Mouse (Mus musculus): ENCODE measurements around the gene Pou3f3.

The Pou3f3 gene

DNA sequence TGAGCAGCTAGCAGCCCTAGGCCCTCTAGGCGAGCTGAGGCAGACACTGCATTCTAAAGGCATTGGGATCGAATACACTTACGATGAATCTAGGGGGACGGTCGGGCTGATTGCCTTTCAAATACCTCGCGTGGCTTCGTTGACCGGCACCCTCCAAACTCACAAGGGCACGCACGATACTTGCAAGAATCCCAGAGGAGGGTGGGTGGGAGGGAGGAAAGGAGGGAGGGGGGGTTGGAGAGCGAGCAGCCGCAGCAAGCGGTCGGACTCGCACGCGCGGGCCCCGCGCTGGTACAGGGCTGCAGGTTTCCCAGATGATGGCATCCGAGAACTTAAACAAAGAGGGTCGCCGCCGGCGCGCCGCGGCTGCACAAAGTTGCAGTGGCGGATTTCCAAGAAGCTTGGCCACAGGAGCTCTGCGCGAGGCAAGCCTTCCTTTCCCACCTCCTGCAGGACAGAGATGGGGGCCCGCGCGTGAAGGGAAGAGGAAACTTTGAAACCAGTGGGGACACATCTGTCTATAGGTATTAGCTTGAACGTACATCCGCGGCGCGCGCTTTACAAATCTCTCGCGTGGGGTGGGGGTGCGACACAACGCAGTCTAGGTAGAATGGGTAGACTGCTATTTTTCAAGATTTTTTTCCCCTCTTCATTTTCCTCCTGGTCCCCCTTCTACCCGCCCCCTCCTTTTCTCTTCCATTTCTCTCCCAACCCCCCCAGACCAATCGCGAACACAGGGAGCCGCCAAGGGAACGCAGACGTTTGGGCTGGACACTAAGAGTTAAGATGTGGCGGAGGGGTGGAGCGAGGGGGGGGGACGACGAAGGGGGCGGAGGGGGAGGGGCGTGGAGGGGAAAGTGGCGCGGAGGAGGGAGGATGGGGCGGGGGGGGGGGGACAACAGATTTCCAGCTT lies 647 bp upstream of the Pou3f3 start:
- peak; percentile 78 for DNase-seq (ENCODE audit: low read depth, low spot score)

DNA sequence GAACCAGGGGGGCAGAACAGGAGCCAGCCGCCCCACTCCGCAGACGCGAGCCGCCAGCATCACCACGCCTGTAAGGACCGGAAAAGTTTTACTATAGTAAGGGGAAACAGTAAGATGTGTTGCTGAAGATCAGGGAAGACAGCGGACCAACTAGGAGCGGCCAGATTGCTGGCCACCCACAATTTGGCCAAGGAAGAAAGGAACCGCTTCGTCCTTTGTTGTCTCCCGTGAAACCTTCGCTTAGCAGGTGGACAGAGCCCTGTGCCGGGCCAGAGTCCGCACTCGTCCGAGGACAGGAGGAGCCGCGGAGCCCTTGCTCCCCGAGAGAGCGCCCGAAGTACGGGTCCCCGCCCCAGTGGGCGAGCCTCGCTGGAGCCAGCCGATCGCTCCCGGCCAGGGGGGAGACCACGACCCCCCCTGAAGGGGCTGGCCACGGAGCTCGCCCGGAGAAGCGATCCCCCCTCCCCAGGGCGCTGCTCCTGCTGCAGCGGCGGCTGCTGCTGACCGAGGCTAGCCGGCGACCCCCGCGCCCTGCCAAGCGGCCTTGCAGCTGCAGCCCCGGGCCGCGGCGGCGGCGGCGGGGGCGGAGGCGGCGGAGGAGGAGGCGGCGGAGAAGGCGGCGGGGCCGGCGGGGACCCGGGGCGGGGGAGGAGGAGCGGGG lies 933 bp downstream of the Pou3f3 start:
- DNase-seq (ENCODE audit: low read depth, low spot score) = peak; percentile 57

DNA sequence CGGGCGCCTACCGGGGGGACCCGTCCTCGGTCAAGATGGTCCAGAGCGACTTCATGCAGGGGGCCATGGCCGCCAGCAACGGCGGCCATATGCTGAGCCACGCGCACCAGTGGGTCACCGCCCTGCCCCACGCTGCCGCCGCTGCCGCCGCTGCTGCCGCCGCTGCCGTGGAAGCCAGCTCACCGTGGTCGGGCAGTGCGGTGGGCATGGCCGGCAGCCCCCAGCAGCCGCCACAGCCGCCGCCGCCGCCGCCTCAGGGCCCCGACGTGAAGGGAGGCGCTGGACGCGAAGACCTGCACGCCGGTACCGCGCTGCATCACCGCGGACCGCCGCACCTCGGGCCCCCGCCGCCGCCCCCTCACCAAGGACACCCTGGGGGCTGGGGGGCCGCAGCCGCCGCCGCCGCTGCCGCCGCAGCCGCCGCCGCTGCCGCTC lies 1.8 kb downstream of the Pou3f3 start:
- peak; percentile 9 for DNase-seq (ENCODE audit: low read depth, low spot score)

DNA sequence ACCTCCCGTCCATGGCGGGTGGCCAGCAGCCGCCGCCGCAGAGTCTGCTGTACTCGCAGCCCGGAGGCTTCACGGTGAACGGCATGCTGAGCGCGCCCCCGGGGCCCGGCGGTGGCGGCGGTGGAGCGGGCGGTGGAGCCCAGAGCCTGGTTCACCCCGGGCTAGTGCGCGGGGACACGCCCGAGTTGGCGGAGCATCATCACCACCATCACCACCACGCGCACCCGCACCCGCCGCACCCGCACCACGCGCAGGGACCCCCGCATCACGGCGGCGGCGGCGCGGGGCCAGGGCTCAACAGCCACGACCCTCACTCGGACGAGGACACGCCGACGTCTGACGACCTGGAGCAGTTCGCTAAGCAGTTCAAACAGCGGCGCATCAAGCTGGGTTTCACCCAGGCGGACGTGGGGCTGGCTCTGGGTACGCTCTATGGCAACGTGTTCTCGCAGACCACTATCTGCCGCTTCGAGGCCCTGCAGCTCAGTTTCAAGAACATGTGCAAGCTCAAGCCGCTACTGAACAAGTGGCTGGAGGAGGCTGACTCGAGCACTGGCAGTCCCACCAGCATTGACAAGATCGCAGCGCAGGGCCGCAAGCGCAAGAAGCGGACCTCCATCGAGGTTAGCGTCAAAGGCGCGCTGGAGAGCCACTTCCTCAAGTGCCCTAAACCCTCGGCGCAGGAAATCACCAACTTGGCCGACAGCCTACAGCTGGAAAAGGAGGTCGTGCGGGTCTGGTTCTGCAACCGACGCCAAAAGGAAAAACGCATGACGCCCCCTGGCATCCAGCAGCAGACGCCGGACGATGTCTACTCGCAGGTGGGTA lies 2.4 kb downstream of the Pou3f3 start:
- peak; percentile 78 for DNase-seq (ENCODE audit: low read depth, low spot score)

DNA sequence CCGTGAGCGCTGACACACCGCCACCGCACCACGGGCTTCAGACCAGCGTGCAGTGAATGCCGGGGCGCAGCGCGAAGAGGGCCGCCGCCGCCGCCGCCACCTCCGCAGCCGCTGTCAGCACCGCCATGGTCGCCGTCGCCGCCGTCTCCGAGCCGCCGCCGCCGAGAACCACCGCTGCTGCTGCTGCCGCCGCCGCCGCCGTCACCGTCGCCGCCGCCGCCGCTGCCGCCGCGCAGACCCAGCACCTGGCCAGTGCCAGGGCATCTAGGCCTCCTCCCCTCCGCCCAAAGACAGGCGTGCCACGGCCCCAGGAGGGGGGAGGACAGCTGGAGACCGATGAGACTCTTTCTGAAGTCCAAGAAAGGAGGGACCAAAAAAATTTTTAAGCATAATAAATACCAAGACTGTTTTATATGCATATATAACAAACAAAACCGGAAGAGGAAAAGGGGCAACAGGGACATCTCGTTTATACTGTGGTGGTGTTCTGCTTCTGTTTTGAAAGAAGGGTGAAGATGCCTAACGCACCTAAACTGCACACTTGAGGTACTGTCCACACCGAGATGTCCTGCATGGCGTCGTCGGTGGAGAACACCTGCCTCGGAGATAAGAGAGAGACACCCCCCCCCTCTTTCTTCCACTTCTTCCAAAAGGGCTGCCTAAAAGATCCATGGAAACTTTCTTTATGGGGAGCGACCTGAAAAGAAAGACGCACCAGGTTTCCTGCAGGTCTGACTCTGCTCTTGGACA lies 3.2 kb downstream of the Pou3f3 start:
- DNase-seq (ENCODE audit: low read depth, low spot score) = peak; percentile 10

DNA sequence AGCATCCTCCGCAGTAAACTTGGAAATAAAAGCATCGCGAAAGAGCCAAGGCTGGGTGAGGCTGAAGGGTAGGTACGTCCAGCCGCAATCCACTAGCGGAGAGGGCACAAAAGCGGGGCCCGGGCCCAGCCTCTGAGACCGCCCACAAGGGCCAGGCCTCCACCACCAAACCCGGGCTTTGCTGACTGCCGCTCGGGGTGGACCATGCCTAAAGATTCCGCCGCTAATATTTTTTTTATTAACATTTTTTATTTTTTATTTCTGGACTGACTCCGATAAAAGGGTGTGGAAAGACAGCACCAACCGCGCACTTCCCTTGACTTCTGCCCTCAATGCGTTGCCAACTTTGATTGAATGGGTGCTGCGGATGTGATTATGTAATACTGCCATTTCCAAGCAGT lies 3.9 kb downstream of the Pou3f3 start:
- peak; percentile 11 for DNase-seq (ENCODE audit: low read depth, low spot score)

DNA sequence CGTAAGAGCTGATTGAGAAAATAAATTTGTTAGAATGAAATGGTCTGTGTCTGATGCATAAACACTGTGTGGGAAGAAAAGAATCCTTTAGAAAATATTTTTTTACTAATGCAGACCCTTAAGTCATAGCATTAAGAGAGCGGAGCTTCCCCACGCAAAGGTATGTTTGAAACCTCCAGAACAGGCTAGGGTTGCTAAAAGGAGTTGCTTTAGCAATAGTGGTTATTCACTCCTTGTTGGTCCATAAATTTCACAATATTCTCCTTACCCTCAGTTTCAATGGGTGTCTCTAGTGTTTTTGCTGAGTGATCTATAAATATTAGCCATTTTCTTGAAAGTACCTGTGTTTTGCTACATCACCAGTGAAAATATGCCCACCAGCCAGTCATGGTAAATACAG lies 4.6 kb downstream of the Pou3f3 start:
- DNase-seq (ENCODE audit: low read depth, low spot score) = no peak

DNA sequence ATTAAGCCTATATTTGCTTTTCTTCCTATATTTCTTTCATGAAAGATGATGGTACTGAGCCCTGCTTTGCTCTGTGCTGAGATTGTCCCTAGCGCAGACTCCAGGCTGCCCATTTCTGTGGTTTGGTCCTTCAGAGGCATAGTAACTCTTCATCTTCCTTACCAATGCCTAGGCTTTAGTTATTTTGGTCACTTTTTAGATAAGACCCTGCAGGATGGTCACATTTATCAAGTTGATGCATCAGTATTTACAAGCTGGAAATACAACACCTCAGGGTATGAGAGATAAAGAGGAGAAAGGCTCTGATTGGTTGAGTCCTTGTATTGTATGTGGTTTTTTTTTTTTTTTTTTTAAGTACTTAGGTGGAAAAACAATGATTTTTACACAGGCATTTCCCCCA lies 5.2 kb downstream of the Pou3f3 start:
- no peak for DNase-seq (ENCODE audit: low read depth, low spot score)

DNA sequence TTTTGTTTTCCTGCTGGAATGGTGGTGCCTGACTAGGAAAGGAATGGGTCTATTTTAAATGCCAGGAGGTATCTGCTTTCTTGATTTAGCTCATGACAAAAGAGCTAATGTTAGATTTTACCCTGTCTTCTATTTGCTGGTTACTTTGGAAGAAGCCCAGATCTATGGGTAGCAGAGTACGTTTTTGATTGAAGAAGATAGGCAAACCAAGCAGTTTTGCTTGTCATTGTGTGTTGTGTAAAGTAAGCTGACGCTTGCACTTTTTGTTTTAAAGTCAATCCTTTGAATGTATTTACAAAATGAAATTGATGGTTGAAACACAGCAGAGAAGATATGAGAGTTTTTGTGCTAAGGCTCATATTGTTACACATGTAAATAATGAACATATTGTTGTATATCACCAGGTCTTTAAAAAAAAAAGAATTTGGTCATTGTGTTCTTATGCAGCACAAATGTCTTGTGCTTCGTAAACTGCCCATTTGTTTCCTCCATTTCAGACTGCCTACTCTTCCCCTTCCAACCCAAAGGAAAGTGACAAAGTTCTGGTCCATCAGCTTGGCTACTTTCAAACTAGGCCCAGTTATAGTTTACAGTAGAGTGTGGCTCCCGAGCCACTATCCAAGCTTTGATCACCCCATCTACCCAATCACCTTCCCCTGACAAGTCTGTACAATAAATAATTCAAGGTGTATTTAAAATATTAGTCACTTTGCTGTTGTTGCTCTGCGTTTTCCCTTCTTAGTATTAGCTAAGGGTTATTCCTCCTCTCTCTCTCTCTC lies 6.5 kb downstream of the Pou3f3 start:
- no peak for DNase-seq (ENCODE audit: low read depth, low spot score)

DNA sequence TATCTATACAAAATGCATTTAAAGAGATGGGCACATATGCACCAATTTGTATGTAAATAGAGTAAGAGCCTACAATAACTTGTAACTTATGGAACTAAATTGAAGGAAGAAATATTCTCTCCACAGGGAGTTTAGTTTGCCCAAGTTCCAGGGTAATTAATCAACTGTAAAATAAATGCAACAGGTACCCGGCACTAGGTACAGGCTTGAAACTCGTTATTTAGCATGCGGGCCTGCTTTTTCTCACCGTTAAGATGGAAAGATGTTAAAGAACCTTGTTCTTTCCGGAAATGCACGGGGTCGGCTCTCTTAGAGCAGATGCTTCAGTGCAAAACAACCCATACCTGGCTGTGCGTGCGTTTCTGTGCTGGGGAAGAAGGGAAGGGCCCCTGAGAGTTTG lies 7.4 kb downstream of the Pou3f3 start:
- DNase-seq (ENCODE audit: low read depth, low spot score) = no peak

DNA sequence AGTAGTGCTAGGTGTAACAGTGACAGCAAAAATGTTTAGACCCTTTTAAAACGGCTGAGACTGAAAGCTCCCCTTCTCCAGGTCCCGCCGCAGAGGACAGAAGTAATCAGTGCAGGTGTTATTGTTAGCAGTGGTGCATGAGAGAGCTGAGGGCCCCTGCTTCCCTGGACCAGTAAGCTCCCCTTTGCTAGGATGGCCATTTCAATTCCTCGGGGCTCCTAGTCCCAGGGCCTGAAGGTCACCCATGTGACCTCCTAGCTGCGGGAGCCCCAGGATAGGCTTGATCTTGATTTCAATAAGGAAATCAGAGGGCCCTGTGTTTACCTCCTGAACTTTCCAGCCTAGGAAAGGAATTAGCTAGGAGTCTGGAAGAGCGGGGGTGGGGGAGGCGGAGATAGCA lies 7.9 kb downstream of the Pou3f3 start:
- peak; percentile 12 for DNase-seq (ENCODE audit: low read depth, low spot score)

DNA sequence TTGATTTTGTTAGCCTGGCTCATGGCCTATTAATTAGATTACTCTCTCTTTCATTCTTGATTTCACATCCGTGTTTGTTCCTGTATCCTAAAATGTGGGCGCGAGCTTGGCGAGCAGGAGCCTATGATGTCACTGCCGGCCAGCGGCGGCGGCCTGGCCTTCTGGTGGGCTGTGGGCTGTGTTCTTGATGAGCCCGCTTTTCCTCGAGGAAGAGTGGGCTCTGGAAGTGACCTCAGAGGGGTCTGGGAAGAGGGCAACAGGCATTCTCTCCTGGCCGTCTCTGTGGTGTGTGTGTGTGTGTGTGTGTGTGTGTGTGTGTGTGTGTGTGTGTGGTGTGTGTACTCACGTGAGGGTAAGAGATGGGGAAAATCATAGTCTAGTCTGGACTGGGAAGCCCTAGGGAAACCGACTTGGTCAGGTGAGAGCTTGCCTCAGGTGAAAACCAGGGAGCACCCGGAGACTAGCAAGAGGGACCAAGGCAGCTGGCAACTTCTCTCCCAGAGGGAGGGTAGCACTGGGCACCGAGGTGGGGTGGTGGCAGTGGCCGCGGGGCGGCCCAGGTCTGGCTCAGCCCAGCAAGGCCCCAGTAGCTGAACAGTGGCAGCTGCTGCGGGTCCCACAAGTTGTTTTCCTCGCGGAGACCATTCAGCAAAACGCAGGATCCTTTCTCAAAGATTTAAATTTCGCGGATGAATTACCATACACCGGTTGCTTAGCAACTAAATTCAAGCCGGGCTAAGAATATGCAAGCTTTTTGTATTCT lies 8.5 kb downstream of the Pou3f3 start:
- DNase-seq (ENCODE audit: low read depth, low spot score) = peak; percentile 6

DNA sequence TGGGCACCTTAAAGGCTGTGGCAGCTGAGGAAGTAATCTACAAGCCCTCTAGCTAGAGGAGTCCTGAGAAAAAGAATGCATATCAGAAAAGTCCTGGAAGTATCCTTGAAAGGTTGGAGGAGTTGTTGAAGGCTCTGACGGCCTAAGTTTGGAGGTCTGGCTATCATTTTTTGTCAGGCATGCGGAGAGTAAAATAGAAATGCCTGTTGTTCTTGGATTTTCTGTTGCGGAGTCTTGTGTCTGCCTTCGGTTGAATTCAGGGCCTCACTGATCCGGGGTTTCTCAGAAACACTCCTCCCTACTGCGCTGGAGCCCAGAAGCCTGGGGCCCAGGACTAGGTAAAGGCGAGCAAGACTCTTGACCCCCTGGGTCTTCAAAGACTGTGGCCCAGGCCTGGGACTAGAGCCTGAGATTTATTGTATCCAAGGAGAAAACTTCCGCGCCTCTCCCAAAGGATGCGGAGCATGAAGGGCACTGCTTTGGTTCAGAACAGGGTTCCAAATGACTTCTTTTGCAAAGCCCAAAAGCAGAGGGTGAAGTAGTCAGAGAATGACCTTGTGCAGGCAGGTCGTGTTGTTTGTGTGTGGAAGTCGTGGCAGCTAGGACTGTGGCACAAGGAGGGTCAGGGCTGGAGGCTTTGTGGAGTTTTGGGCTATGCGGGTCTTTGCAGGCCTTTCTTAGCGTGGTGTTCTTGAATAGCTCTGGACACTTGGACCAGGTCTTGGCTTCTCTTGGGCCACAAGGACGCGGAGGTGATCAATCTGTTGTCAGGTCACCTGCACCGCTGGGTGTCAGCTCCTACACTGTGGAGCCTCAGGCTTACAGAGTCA lies 9.6 kb downstream of the Pou3f3 start:
- no peak for DNase-seq (ENCODE audit: low read depth, low spot score)

DNA sequence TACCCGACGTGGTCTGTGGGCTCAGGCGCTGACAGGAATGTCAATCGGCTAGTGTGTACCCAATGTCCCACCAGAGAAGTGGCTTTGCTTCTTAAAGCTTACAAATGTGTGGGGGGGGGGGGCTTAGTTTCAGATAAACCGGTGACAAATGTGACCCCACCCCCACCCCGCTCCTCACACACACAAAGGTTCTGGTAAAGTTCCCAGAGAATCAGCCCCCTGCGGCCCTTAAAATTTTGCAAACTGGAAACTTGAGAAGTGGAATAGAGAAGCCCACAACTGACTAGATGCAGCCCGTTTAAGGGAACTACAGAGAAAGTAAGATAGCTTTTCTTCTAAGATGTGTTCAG lies 10.2 kb downstream of the Pou3f3 start:
- DNase-seq (ENCODE audit: low read depth, low spot score) = no peak

DNA sequence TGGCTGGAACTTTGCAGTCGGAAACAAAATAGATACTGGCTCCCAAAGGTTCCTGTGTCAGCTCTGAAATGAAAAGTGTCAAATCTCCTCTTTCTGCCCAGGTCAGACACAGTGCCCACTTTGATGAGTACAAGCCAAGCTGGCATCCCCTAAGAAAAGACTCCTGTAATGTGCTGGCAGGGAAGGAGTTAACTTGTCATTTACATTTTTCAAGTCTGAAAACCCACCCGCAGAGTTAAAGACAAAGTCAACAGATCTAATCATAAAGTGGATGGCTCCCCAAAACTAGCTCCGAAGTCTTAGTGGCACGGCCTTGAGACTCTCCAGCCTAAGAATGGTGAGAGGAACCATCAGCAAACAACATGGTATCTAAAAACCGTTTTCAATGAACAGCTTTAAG lies 11.6 kb downstream of the Pou3f3 start:
- no peak for DNase-seq (ENCODE audit: low read depth, low spot score)

DNA sequence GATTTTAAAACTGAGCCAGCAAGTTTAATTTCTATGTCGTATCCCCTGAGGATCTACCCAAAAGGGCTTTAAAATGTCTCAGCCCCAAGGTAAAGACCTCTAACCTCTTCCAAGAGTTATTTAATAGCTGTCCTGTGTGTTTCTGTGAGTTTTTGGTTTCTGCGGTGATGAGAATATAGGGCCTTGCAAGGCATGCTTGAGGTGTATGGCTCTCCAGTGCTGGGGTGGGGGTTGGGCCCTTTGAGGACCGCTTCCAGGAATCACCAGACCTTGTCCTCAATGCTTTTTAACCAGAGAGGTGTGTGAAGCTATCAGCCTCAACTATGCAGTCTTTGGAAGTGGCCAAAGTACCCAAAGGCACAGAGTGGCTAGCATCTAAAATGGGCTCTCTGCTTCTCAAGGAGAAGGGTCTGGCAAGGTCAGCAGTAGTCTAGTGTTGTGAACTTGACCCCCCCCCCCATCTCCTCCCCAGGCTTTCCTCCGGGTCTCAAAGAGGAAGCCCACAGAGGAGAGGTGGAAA lies 12.1 kb downstream of the Pou3f3 start:
- no peak for DNase-seq (ENCODE audit: low read depth, low spot score)

DNA sequence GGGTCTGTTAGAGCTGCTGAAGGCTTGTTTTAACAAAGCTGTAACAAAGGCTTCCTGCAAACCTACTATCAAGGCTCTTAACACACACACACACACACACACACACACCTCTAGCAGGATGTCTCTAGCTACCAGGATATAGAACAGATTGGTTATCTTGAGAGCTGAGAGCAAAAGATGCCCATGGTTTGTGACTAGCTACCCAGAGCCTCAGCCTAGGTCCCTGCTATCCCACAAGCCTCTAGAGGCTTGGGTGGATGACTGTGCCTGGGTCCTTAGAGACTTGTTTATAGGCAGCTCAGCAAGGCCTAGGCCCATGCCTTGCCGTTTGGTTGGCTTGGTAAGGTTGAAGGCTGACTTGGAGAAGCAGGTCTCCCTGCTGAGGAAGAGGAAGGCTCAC lies 13.5 kb downstream of the Pou3f3 start:
- DNase-seq (ENCODE audit: low read depth, low spot score) = no peak

DNA sequence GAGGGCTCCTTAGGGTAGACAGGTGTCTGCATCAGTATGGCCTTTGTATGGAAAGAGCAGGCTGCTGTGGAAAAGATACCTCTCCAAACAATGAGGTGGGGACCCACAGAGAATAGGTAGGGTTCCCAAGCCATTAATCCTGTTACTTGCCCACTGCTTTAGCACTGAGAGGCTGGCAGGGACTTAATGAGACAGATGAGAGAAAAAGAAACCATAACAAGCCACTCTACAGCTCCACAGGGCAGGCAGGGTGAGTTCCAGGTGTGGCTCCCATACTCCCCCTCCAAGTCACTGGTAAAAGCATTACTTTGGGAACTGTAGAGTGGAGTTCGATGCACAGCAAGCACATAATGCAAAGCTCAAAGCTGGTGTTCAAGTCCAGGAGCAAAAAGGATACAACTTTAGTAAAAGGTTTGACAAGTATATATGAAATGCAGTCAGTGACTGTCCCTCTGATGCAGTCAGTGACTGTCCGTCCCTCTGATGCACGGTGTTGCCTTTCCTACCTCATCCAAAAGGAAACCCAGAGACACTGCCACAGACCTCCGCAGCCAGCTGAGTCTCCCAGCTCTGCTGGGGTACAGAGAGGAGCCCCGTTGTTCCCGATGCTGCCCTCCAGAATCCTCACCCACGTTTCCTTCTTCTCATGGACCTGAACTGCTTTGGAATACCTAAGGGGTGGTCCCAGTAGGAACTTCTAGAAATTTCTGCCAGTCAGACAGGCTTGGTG lies 14.0 kb downstream of the Pou3f3 start:
- no peak for DNase-seq (ENCODE audit: low read depth, low spot score)
